Mouse (Mus musculus): ENCODE results near the gene Prnp. TPM values are rescaled to one million over a fixed set of nuclear protein-coding genes. Genes with fewer than 3 reads are reported as not detected.

Prnp gene
- polyA plus RNA-seq, 1 experiment = 144 TPM

DNA sequence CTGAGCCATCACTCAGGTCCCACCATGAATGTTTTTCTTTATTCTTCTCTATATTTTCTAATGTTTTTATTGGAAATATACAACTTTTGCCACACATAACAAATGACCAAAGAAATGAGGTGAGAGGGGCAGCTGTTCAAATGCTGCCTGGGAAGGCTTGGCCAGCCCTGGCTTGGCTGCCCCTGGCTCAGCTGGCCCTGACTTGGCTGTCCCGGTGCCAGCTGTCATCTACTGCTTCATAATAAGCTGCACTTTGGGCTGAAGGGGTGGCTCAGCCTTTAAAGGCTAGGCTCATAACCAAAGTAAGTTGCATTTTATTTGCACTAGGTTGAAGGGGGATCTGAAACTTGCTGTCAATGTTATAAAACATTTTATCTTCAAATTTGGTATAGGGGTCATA is 2.9 kb upstream of the Prnp start:
- peak; percentile 72 for DNase-seq
- WGBS = 50% methylated on average over 1 of the region's 1 CpGs
- TF ChIP-seq POLR2A (IDR thresholded peaks at IDR 0.05; ENCODE audit: low read depth, low read length) = no peak
- no peak for TF ChIP-seq CTCF (conservative IDR thresholded peaks at IDR 0.05; ENCODE audit: insufficient read depth, insufficient read length, low read depth, low read length)
- Histone ChIP-seq H3K4me3 (ENCODE audit: insufficient read depth, low read depth, low read length) (no peak overlapping the region), H3K36me3 (ENCODE audit: control insufficient read depth, insufficient read depth, low read length) (no peaks in the 10 kb centered on the region), H3K27me3 (replicated peaks; ENCODE audit: control insufficient read depth, insufficient read depth, low read length) (no peaks in the 10 kb centered on the region), H3K4me1 (ENCODE audit: control insufficient read depth, insufficient read depth, low read length) (peaks cover 8% of the 10 kb centered on the region; the same call in 1 of the 2 replicates), H3K27ac (ENCODE audit: insufficient read depth, low read depth, low read length) (no peak overlapping the region)

DNA sequence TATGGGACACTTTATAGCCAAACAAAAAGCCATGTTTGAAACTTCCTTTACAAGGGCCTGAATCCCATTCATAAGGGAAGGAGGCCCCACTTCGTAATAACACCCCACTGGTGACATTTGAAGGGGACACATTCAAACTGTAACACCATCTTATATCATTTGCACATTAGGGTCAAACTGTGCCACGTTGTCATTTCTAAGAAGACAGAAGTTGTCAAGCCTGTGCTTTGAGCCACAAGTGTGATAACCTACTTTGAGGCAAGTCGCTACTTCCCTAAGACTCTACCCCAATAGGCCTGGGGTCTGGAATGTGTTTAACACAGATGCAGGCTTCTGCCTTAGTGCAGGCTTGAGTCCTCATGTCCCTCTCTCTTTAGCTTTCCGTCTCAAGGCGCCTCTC is 2.4 kb upstream of the Prnp start:
- DNase-seq = no peak
- WGBS = 92% methylated on average over 5 of the region's 5 CpGs
- Histone ChIP-seq H3K36me3 (ENCODE audit: control insufficient read depth, insufficient read depth, low read length) (no peaks in the 10 kb centered on the region), H3K4me3 (ENCODE audit: insufficient read depth, low read depth, low read length) (no peak overlapping the region), H3K4me1 (ENCODE audit: control insufficient read depth, insufficient read depth, low read length) (peaks cover 8% of the 10 kb centered on the region; the same call in 1 of the 2 replicates), H3K27me3 (replicated peaks; ENCODE audit: control insufficient read depth, insufficient read depth, low read length) (no peaks in the 10 kb centered on the region), H3K27ac (ENCODE audit: insufficient read depth, low read depth, low read length) (no peak overlapping the region)
- TF ChIP-seq CTCF (conservative IDR thresholded peaks at IDR 0.05; ENCODE audit: insufficient read depth, insufficient read length, low read depth, low read length) (no peak), POLR2A (IDR thresholded peaks at IDR 0.05; ENCODE audit: low read depth, low read length) (no peak)

DNA sequence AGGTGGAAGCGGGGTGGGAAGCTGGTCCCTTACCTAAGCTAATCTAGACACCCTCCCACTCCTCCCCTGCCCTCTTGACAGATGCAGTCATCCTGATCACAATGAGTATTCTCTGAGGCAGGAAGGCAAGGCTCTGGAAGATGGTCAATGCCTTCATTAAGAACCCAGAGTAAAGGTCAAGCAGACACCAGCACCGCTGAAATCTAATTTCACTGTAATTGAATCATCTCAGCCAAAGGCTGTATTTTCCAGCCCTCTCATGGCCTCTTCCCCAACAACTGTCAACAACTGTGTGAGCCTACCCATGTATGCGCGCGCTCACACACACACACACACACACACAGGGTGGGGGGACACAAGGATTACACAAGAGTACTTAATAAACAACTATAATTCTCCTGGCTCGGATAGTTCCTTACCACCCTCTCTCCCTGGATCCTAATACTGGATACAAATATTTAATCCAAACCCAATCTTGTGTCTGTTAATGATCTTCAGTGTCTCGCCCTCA is 1.3 kb upstream of the Prnp start:
- Histone ChIP-seq H3K27ac (ENCODE audit: insufficient read depth, low read depth, low read length) (peak overlapping the region; percentile 49), H3K36me3 (ENCODE audit: control insufficient read depth, insufficient read depth, low read length) (peaks cover 2% of the 10 kb centered on the region; the same call in 1 of the 2 replicates), H3K4me1 (ENCODE audit: control insufficient read depth, insufficient read depth, low read length) (peaks cover 12% of the 10 kb centered on the region; the same call in 1 of the 2 replicates), H3K27me3 (replicated peaks; ENCODE audit: control insufficient read depth, insufficient read depth, low read length) (no peaks in the 10 kb centered on the region), H3K4me3 (ENCODE audit: insufficient read depth, low read depth, low read length) (no peak overlapping the region)
- WGBS = 56% methylated on average over 7 of the region's 7 CpGs
- TF ChIP-seq CTCF (conservative IDR thresholded peaks at IDR 0.05; ENCODE audit: insufficient read depth, insufficient read length, low read depth, low read length) (no peak), POLR2A (IDR thresholded peaks at IDR 0.05; ENCODE audit: low read depth, low read length) (no peak)
- DNase-seq = peak; percentile 78

DNA sequence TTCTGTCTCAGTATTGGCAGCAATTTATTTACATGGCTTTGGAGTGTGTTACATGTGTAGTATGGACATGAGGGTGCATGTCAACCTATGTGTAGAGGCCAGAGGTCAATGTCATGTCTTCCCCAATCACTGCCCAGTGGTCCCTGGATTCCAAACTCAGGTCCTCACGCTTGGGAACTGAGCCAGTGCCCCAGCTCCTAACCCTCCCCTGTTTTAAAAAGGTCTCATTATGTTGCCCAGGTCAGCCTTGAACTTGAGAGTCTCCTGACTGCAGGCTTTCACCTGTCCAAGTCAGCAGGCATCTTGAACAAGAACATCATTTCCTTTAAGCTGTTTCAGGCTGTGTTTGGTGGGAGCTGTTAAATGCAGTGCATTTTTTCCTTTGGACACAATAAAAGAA is 822 bp upstream of the Prnp start:
- peak overlapping the region; percentile 95 for H3K27ac ChIP-seq (ENCODE audit: insufficient read depth, low read depth, low read length)
- no peak for DNase-seq
- WGBS = 72% methylated on average over 1 of the region's 1 CpGs
- TF ChIP-seq POLR2A (IDR thresholded peaks at IDR 0.05; ENCODE audit: low read depth, low read length) (no peak), CTCF (conservative IDR thresholded peaks at IDR 0.05; ENCODE audit: insufficient read depth, insufficient read length, low read depth, low read length) (no peak)
- H3K4me1 ChIP-seq (ENCODE audit: control insufficient read depth, insufficient read depth, low read length) = peaks cover 15% of the 10 kb centered on the region; the same call in 1 of the 2 replicates
- H3K36me3 ChIP-seq (ENCODE audit: control insufficient read depth, insufficient read depth, low read length) = peaks cover 4% of the 10 kb centered on the region; the same call in 1 of the 2 replicates
- no peaks in the 10 kb centered on the region for H3K27me3 ChIP-seq (replicated peaks; ENCODE audit: control insufficient read depth, insufficient read depth, low read length)
- no peak overlapping the region for H3K4me3 ChIP-seq (ENCODE audit: insufficient read depth, low read depth, low read length)

DNA sequence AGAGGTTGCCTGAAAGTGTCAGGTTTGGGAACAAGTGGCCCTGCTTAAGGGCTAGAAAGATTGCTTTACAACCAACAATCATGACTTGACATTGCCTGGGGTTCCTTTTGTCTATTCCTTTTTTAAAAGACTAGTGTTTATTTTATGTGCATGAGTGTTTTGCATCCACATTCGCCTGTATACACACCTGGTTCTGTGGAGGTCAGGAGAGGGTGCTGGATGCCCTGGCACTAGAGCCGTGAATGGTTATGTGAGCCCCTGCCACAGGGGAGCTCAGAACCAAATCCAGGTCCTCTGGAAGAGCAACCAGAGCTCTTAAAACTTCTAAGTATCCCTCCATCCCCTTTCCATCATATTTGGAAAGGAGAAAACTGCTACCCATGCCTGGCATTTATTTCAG is 1.1 kb downstream of the Prnp start:
- H3K27ac ChIP-seq (ENCODE audit: insufficient read depth, low read depth, low read length) = no peak overlapping the region
- no peaks in the 10 kb centered on the region for H3K27me3 ChIP-seq (replicated peaks; ENCODE audit: control insufficient read depth, insufficient read depth, low read length)
- 73% methylated on average over 2 of the region's 2 CpGs for WGBS
- no peak for TF ChIP-seq POLR2A (IDR thresholded peaks at IDR 0.05; ENCODE audit: low read depth, low read length)
- TF ChIP-seq CTCF (conservative IDR thresholded peaks at IDR 0.05; ENCODE audit: insufficient read depth, insufficient read length, low read depth, low read length) = no peak
- peaks cover 5% of the 10 kb centered on the region; the same call in 1 of the 2 replicates for H3K36me3 ChIP-seq (ENCODE audit: control insufficient read depth, insufficient read depth, low read length)
- no peak for DNase-seq
- peaks cover 15% of the 10 kb centered on the region; the same call in 1 of the 2 replicates for H3K4me1 ChIP-seq (ENCODE audit: control insufficient read depth, insufficient read depth, low read length)
- H3K4me3 ChIP-seq (ENCODE audit: insufficient read depth, low read depth, low read length) = peak overlapping the region; percentile 34

DNA sequence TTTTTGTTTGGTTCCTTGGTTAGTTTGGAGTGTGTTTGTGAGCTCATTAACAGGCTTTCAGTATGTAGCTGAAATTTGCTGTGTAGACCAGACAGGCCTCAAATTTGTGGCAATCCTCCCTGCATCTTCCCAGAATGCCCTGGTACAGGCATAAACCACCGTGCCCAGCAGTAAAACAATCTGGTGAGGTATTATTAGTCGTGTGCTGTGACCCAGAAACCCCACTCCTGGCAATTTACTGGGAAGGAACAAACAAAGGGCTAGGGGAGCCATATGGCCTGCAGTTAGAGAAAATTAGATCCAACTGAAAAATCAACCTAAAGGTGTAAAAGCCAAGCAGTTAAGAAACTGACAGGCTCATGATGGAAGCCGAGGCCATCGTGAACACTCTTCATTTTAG is 1.6 kb downstream of the Prnp start:
- peak; percentile 49 for DNase-seq
- no peak for TF ChIP-seq POLR2A (IDR thresholded peaks at IDR 0.05; ENCODE audit: low read depth, low read length)
- TF ChIP-seq CTCF (conservative IDR thresholded peaks at IDR 0.05; ENCODE audit: insufficient read depth, insufficient read length, low read depth, low read length) = no peak
- 42% methylated on average over 4 of the region's 4 CpGs for WGBS
- 0 out of 2 replicates have a peak overlapping the region, but pooled peaks have one; percentile 2 for H3K27ac ChIP-seq (ENCODE audit: insufficient read depth, low read depth, low read length)
- 0 out of 2 replicates have a peak overlapping the region, but pooled peaks have one; percentile 24 for H3K4me3 ChIP-seq (ENCODE audit: insufficient read depth, low read depth, low read length)
- H3K27me3 ChIP-seq (replicated peaks; ENCODE audit: control insufficient read depth, insufficient read depth, low read length) = no peaks in the 10 kb centered on the region
- peaks cover 15% of the 10 kb centered on the region; the same call in 1 of the 2 replicates for H3K4me1 ChIP-seq (ENCODE audit: control insufficient read depth, insufficient read depth, low read length)
- peaks cover 6% of the 10 kb centered on the region; the same call in 1 of the 2 replicates for H3K36me3 ChIP-seq (ENCODE audit: control insufficient read depth, insufficient read depth, low read length)

DNA sequence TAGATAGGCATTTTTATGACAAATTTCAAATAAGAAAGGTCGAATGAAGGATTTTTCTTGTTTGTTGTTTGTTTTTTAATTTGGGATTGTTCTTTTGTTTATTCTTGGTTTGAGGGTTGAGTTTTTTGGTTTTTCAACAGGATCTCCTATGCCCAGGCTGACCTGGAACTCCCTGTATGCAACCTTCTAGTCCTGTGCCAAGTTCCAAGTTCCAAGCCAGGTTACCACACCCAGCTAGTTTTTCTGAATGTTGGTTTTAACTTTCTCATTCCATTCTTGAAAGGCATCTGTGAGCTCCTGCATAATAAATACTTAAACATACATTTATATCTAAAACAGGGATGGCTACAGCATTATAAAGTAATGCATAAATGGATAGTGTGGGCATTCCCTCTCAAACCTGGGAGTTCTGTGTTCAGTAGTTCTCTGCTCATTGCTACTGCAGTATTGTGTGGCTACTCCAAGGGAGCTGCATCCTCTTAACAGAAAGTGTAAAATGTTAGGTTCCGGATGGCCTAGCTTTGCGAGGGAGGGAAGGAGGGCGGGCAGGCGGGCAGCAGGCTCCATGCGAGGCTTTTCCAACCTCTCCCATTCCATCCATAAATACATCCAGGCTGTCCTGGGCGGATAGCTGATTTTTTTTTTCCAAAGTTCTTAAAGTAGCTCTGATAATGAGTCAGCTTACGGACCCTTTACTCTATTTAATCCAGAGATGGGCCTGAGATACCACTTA is 3.0 kb downstream of the Prnp start:
- DNase-seq = peak; percentile 63
- H3K27ac ChIP-seq (ENCODE audit: insufficient read depth, low read depth, low read length) = no peak overlapping the region
- TF ChIP-seq POLR2A (IDR thresholded peaks at IDR 0.05; ENCODE audit: low read depth, low read length) (no peak), CTCF (conservative IDR thresholded peaks at IDR 0.05; ENCODE audit: insufficient read depth, insufficient read length, low read depth, low read length) (no peak)
- 67% methylated on average over 8 of the region's 8 CpGs for WGBS
- H3K4me3 ChIP-seq (ENCODE audit: insufficient read depth, low read depth, low read length) = no peak overlapping the region
- H3K4me1 ChIP-seq (ENCODE audit: control insufficient read depth, insufficient read depth, low read length) = peaks cover 15% of the 10 kb centered on the region; the same call in 1 of the 2 replicates
- peaks cover 6% of the 10 kb centered on the region; the same call in 1 of the 2 replicates for H3K36me3 ChIP-seq (ENCODE audit: control insufficient read depth, insufficient read depth, low read length)
- H3K27me3 ChIP-seq (replicated peaks; ENCODE audit: control insufficient read depth, insufficient read depth, low read length) = no peaks in the 10 kb centered on the region

All from kidney, adult 2 months (tissue).